Mouse (Mus musculus) testis, adult 2 months (tissue): ENCODE data around the gene Kat6b.

Experiments
- CTCF ChIP-seq: fragments of 200-500 bp; IDR thresholded peaks from 2 replicates; pipeline ENCODE4 v1.5.1; 2012; ENCODE audit warnings: low read depth, mild to moderate bottlenecking, inconsistent platforms, low read length, moderate library complexity; ENCODE audit not compliant: control insufficient read depth, insufficient read depth, insufficient replicate concordance
- POLR2A ChIP-seq: fragments of 200-500 bp; IDR thresholded peaks from 2 replicates; pipeline ENCODE4 v1.6.1; 2012; ENCODE audit warnings: low read depth, mild to moderate bottlenecking, inconsistent platforms, low read length, moderate library complexity; ENCODE audit not compliant: control insufficient read depth

DNA sequence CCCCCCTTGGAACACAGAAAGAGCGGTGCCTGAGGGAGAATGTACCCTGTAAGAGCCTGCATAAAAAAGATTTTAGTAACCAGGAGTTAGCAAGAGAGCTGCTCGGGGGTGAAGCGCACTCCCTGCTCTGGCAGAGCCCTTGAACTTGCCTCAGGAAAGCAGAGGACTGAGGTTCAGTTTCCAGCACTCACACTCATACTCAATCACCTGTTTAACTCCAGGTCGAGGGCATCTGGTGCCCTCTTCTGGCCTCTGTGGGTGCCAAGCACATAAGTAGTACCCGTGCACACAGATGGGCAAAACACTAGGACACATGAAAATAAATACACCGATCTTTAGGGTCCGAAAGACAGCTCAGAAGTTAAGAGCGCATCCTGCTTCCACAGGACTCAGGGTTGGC lies 1.7 kb upstream of the Kat6b start:
- TF ChIP-seq POLR2A (no peak), CTCF (no peak)
